Mouse (Mus musculus) Patski (cell line): Measurements from ENCODE around the gene Mrpl41. TPM values are rescaled to one million over a fixed set of nuclear protein-coding genes. Genes with fewer than 3 reads are reported as not detected.
"Not testable (repeated sequence)": the region's sequence is repeated elsewhere in the genome, so short reads cannot be mapped to it uniquely, and the experiment has no call there.

Source experiments
- ATAC-seq: fragments of 100-300 bp; one replicate; pipeline ENCODE4 v1.8.0; 2021
- CTCF ChIA-PET: fragments of 350-600 bp; sonication (Branson Sonifier 250); formaldehyde crosslinking; loops from one replicate; lab custom pipeline; 2022; ENCODE audit warnings: inconsistent platforms; lab: Charles Lee
- POLR2A ChIA-PET: fragments of 350-600 bp; sonication (Branson Sonifier 250); formaldehyde crosslinking; loops from one replicate; lab custom pipeline; 2022; ENCODE audit warnings: antibody characterized with exemption, inconsistent platforms; lab: Charles Lee
- DNase-seq: peaks from one replicate; pipeline ENCODE4 v3.0.0-alpha.2; 2011; ENCODE audit warnings: low read depth, low spot score
- H3K27me3 ChIP-seq: fragments of 371-371 bp; one replicate; pipeline ENCODE4 v1.5.1; 2021
- CTCF ChIP-seq: fragments of 100-300 bp; IDR thresholded peaks from one replicate; pipeline ENCODE4 v1.5.1; 2021
- in situ Hi-C: fragments of 300-500 bp; cut with MboI; formaldehyde crosslinking; loops from 3 replicates; pipeline ENCODE4 v1.11.1; 2018; ENCODE audit warnings: low pct_unique_long_range_greater_than_20kb, mixed read lengths
- polyA plus RNA-seq: library from polyadenylated mRNA; unstranded; gene quantifications from one replicate; pipeline ENCODE4 v1.2.3, GENCODE M21; 2021

The Mrpl41 gene
- polyA plus RNA-seq, 1 experiment from 2014 or later = 47.6 TPM

- H3K27me3 ChIP-seq = no peaks in the 10 kb centered on the region
- ChIA-PET CTCF (interaction anchor here (1.1 kb wide), 1 partner anchor 15 kb away, joined by 4 read pairs; no protein-coding TSS in a partner anchor), POLR2A (interaction anchor here (1.1 kb wide), 1 partner anchor 12 kb away, joined by 3 read pairs; no protein-coding TSS in a partner anchor)
- ATAC-seq = peak; percentile 49
- in situ Hi-C loops = no loop called here
- no peak for TF ChIP-seq CTCF
- peak; percentile 34 for DNase-seq
Measured at GRCm38 (mm10) chr2:24975704-24976297, 903 bp upstream of the Mrpl41 start, which contains the start of gene Pnpla7. TSS of gene Pnpla7 (plus strand) at chr2:24976033.

- POLR2A ChIA-PET = interaction anchor here (0.6 to 2.4 kb wide), 2 partner anchors 12 to 15 kb away, joined by 3 to 7 read pairs; no protein-coding TSS in a partner anchor
- H3K27me3 ChIP-seq, in situ Hi-C loops, ATAC-seq, DNase-seq: not testable (repeated sequence)
- CTCF ChIA-PET = interaction anchor here (2.1 kb wide), 1 partner anchor 13 kb away, joined by 8 read pairs; no protein-coding TSS in a partner anchor
Measured at GRCm38 (mm10) chr2:24974452-24974851, 446 bp downstream of the Mrpl41 start.

GRCm38 (mm10) chr2:24970386-24970785 is 4.5 kb downstream of the Mrpl41 start:
- in situ Hi-C loops = no loop called here
- H3K27me3 ChIP-seq = no peaks in the 10 kb centered on the region
- ATAC-seq (no peak), DNase-seq (no peak)
- CTCF ChIA-PET = interaction anchor here (1.6 kb wide), 1 partner anchor 8 kb away, joined by 7 read pairs; the partner anchor contains the start of gene Dph7
- POLR2A ChIA-PET = interaction anchor here (1.4 kb wide), 1 partner anchor 9 kb away, joined by 3 read pairs; no protein-coding TSS in a partner anchor
- no peak for TF ChIP-seq CTCF

- in situ Hi-C loops = no loop called here
- peak; percentile 35 for DNase-seq
- POLR2A ChIA-PET = interaction anchor here (0.8 to 1.4 kb wide), 3 partner anchors 8 to 22 kb away, joined by 3 to 7 read pairs (median 3); no protein-coding TSS in a partner anchor
- TF ChIP-seq CTCF = peak; percentile 95
- ATAC-seq = peak; percentile 83
- H3K27me3 ChIP-seq = no peaks in the 10 kb centered on the region
- CTCF ChIA-PET = interaction anchor here (0.8 to 3.2 kb wide), 8 partner anchors 9 to 94 kb away, joined by 3 to 24 read pairs (median 5); partner anchors contain the start of genes Arrdc1 and Ehmt1
Measured at GRCm38 (mm10) chr2:24962304-24963000, 12.4 kb downstream of the Mrpl41 start, which contains the start of gene Dph7. TSS of gene Dph7 (plus strand) at chr2:24962400.

GRCm38 (mm10) chr2:24960910-24961309 is 14.0 kb downstream of the Mrpl41 start:
- ChIA-PET CTCF (interaction anchor here (0.6 to 3.2 kb wide), 6 partner anchors 8 to 58 kb away, joined by 3 to 24 read pairs (median 4); partner anchors contain the start of gene Pnpla7), POLR2A (interaction anchor here (1.3 to 1.4 kb wide), 2 partner anchors 9 to 10 kb away, joined by 3 to 6 read pairs; no protein-coding TSS in a partner anchor)
- ATAC-seq (no peak), DNase-seq (no peak)
- TF ChIP-seq CTCF = peak; percentile 59
- in situ Hi-C loops = no loop called here
- no peaks in the 10 kb centered on the region for H3K27me3 ChIP-seq

GRCm38 (mm10) chr2:24952537-24953055 is 22.3 kb downstream of the Mrpl41 start:
- no peak for ATAC-seq
- in situ Hi-C loops = no loop called here
- no peaks in the 10 kb centered on the region for H3K27me3 ChIP-seq
- TF ChIP-seq CTCF = no peak
- ChIA-PET POLR2A (interaction anchor here (1.6 kb wide), 1 partner anchor 8 kb away, joined by 6 read pairs; no protein-coding TSS in a partner anchor), CTCF (interaction anchor here (3.3 kb wide), 1 partner anchor 9 kb away, joined by 24 read pairs; the partner anchor contains the start of gene Dph7)
- DNase-seq = no peak

GRCm38 (mm10) chr2:24950189-24950535 is 24.7 kb downstream of the Mrpl41 start:
- no peak for TF ChIP-seq CTCF
- in situ Hi-C loops = no loop called here
- ATAC-seq (peak; percentile 63), DNase-seq (no peak)
- H3K27me3 ChIP-seq = no peaks in the 10 kb centered on the region
- CTCF ChIA-PET = interaction anchor here (1.0 to 1.6 kb wide), 3 partner anchors 9 to 15 kb away, joined by 4 to 7 read pairs (median 5); partner anchors contain the start of genes Arrdc1 and Dph7
- POLR2A ChIA-PET = interaction anchor here (0.9 kb wide), 1 partner anchor 11 kb away, joined by 3 read pairs; no protein-coding TSS in a partner anchor

- in situ Hi-C loops = no loop called here
- ChIA-PET POLR2A (interaction anchor here (0.7 to 0.9 kb wide), 2 partner anchors 30 to 261 kb away, joined by 3 to 4 read pairs; partner anchors contain the start of gene Ehmt1), CTCF (interaction anchor here (1.0 to 1.6 kb wide), 5 partner anchors 10 to 28 kb away, joined by 3 to 7 read pairs (median 5); partner anchors contain the start of genes Arrdc1 and Dph7)
- ATAC-seq = peak; percentile 96
- no peaks in the 10 kb centered on the region for H3K27me3 ChIP-seq
- no peak for DNase-seq
- no peak for TF ChIP-seq CTCF
Measured at GRCm38 (mm10) chr2:24949421-24950188, 25.3 kb downstream of the Mrpl41 start, which contains the start of gene Zmynd19. TSS of gene Zmynd19 (plus strand) at chr2:24949792.

GRCm38 (mm10) chr2:24944304-24944703 is 30.6 kb downstream of the Mrpl41 start:
- in situ Hi-C loops, CTCF ChIA-PET, ATAC-seq, DNase-seq: not testable (repeated sequence)
- H3K27me3 ChIP-seq = peaks cover 15% of the 10 kb centered on the region
- TF ChIP-seq CTCF = peak; percentile 64
- POLR2A ChIA-PET = interaction anchor here (0.7 kb wide), 1 partner anchor 14 kb away, joined by 4 read pairs; no protein-coding TSS in a partner anchor
